Mouse (Mus musculus) E14TG2a.4 (cell line): Measurements from ENCODE around the gene Cyp4f13.

Experiments
- CTCF ChIP-seq: conservative IDR thresholded peaks from 2 replicates; pipeline ENCODE4 v1.5.1; 2014; ENCODE audit warnings: low read length
- NANOG ChIP-seq: IDR thresholded peaks from 2 replicates; pipeline ENCODE4 v1.6.1; 2014; ENCODE audit warnings: borderline replicate concordance, low read length, mixed read lengths
- POU5F1 ChIP-seq: IDR thresholded peaks from 2 replicates; pipeline ENCODE4 v1.6.1; 2014; ENCODE audit warnings: low read length, borderline replicate concordance

GRCm38 (mm10) chr17:32924658-32925312 is 22.4 kb downstream of the Cyp4f13 start:
- TF ChIP-seq CTCF = no peak
- TF ChIP-seq NANOG = no peak
- no peak for TF ChIP-seq POU5F1
